Mouse (Mus musculus): ENCODE measurements around the gene Rai14. TPM values are rescaled to one million over a fixed set of nuclear protein-coding genes. Genes with fewer than 3 reads are reported as not detected.
"Not testable (repeated sequence)": the region's sequence is repeated elsewhere in the genome, so short reads cannot be mapped to it uniquely, and the experiment has no call there.

Gene Rai14
- polyA plus RNA-seq, 1 experiment, result 2.1 TPM

DNA sequence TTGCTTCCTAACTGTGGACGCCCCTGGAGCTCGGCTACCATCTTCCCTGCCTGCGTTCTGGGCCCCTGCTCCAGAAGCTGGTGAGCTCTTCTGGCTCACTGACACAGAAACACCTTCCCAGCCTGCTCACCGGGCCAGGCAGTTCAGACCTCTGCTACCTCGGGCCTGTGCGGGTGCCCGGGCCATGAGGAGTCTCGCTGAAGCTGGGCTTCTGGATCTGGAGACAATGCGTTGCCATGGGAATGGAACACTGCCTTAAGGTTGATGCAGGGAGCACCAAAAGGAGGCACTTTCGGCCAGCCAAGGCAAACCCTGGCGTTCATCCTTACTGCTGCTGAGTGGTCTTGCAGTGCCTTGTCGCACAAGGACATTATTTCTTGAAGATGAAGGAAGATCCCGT is 156.0 kb downstream of the Rai14 start, which contains the start of gene Ttc23l:
Ttc23l (minus strand) TSS at position 204 of the 400 bp plus-strand sequence.
- H3K27me3 ChIP-seq (ENCODE audit: control insufficient read depth, insufficient read depth, low read length), result no peaks in the 10 kb centered on the region
- TF ChIP-seq CTCF (IDR thresholded peaks at IDR 0.05; ENCODE audit: extremely low read depth, insufficient read length, insufficient replicate concordance, low read depth, low read length) (no peak), POLR2A (IDR thresholded peaks at IDR 0.05; ENCODE audit: low read depth, low read length) (no peak)
- no peak within 1 kb of the TSS for H3K4me3 ChIP-seq (ENCODE audit: low read depth, low read length)
- no peaks in the 10 kb centered on the region for H3K4me1 ChIP-seq (ENCODE audit: control insufficient read depth, insufficient read depth, insufficient read length, low read length)
- WGBS, result 90% methylated on average over 13 of the region's 13 CpGs
- H3K36me3 ChIP-seq (ENCODE audit: control insufficient read depth, insufficient read depth, low read length), result no peaks in the 10 kb centered on the region
- H3K27ac ChIP-seq (ENCODE audit: insufficient read depth, low read depth, low read length), result no peak within 1 kb of the TSS

DNA sequence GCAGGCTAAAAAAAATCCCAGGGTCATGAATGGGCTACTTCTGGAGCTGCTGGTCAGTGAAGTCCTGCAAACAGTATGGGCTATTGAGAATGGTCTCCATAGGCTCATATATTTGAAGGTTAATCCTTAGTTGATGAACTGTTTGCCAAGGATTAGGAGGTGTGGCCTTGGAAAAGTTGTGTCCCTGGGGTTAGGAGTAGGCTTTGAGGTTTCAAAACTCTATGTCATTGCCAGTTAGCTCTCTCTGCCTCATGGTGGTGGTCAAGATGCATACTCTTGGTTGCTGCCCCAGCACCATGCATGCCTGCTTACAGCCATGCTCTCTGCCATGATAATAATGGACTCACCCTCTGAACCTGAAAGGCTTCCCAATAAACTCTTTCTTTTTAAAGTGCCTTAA is 160.1 kb downstream of the Rai14 start:
- Histone ChIP-seq H3K27me3 (ENCODE audit: control insufficient read depth, insufficient read depth, low read length) (no peaks in the 10 kb centered on the region), H3K4me1 (ENCODE audit: control insufficient read depth, insufficient read depth, insufficient read length, low read length) (no peaks in the 10 kb centered on the region), H3K27ac (ENCODE audit: insufficient read depth, low read depth, low read length) (no peak overlapping the region), H3K36me3 (ENCODE audit: control insufficient read depth, insufficient read depth, low read length) (no peaks in the 10 kb centered on the region), H3K4me3 (ENCODE audit: low read depth, low read length) (no peak overlapping the region)
- TF ChIP-seq POLR2A (IDR thresholded peaks at IDR 0.05; ENCODE audit: low read depth, low read length), result no peak
- TF ChIP-seq CTCF (IDR thresholded peaks at IDR 0.05; ENCODE audit: extremely low read depth, insufficient read length, insufficient replicate concordance, low read depth, low read length), result no peak

DNA sequence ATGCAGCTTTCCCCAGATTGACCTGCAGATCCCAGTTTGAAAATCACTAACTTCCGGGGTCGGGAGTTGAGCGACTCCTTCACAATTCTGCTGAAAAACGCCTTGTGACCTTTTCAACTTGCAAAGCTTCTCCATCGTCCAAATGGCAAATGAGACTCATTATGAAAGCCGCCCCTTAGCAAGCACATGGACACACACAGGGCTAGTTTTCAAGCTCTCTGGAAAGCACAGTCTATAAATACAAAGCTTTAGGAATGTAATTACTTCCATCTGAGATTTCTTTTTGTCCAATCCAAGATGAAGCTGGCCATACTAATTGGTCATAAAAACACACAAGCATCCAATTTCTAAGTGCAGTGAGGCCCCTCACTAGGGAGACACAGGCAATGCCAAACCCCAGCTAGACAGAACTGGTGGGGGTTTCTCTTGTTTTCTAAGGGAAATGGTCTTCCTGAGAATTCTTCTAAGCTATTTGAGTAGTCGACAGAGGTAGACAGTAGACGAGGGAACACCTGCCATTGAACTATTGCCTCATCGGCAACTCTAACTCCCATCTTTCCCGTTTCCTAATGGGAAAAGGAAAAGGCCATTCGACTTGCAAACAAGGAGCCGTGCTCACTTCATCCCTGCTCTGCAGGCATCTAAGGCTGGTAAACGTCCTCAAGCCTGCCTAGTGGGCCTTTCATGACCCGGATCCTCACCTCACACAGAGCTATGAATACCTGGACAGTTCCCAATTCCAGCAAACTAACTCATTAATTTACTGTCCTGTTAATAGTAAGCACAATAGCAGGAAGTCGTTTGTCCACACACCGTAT is 173.9 kb downstream of the Rai14 start:
- no peak overlapping the region for H3K4me3 ChIP-seq (ENCODE audit: low read depth, low read length)
- H3K4me1 ChIP-seq (ENCODE audit: control insufficient read depth, insufficient read depth, insufficient read length, low read length), result no peaks in the 10 kb centered on the region
- H3K27me3 ChIP-seq (ENCODE audit: control insufficient read depth, insufficient read depth, low read length), result no peaks in the 10 kb centered on the region
- no peak for TF ChIP-seq POLR2A (IDR thresholded peaks at IDR 0.05; ENCODE audit: low read depth, low read length)
- WGBS, result 77% methylated on average over 16 of the region's 16 CpGs
- H3K27ac ChIP-seq (ENCODE audit: insufficient read depth, low read depth, low read length), result no peak overlapping the region
- H3K36me3 ChIP-seq (ENCODE audit: control insufficient read depth, insufficient read depth, low read length), result no peaks in the 10 kb centered on the region

DNA sequence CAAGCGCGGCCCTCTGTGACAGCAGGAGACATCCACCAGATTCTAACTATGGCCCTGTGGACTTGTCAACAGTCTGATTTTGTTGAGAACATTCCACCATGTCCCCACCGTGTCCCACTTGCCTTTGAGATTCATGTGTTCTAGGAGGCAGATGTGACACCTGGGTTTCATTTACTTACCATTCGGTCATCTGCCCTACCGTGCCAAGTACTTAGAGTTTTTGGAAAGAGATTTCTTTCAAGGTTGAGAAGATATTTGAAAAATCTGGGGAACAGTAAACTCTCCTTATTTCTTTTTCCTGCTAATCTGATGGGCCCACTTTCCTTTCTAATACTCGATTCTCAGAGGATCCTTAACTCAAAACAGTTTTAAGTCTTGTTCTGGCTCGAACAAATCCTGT is 178.5 kb downstream of the Rai14 start:
- no peak overlapping the region for H3K4me3 ChIP-seq (ENCODE audit: low read depth, low read length)
- H3K27ac ChIP-seq (ENCODE audit: insufficient read depth, low read depth, low read length), result no peak overlapping the region
- no peaks in the 10 kb centered on the region for H3K36me3 ChIP-seq (ENCODE audit: control insufficient read depth, insufficient read depth, low read length)
- no peaks in the 10 kb centered on the region for H3K27me3 ChIP-seq (ENCODE audit: control insufficient read depth, insufficient read depth, low read length)
- 81% methylated on average over 7 of the region's 7 CpGs for WGBS
- TF ChIP-seq CTCF (IDR thresholded peaks at IDR 0.05; ENCODE audit: extremely low read depth, insufficient read length, insufficient replicate concordance, low read depth, low read length) (no peak), POLR2A (IDR thresholded peaks at IDR 0.05; ENCODE audit: low read depth, low read length) (no peak)
- no peaks in the 10 kb centered on the region for H3K4me1 ChIP-seq (ENCODE audit: control insufficient read depth, insufficient read depth, insufficient read length, low read length)

DNA sequence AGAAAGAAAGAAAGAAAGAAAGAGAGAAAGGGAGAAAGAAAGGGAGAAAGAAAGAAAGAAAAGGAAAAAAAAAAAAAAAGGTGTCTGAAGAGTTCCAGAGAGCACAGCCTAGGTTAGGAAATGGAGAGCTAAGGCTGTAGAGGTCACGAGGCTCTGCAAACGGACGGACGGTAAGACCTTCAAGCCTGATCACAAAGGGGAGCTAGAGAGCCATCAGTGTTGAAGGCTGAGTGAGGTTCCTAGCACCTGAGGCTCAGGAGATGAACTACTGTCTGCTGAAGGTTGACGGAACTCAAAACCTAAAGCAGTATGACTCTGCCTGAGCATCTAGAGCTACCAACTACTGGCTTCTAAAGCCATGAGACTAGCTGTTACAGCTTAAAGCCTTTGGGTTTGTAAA is 179.8 kb downstream of the Rai14 start:
- H3K27me3 ChIP-seq (ENCODE audit: control insufficient read depth, insufficient read depth, low read length), result no peaks in the 10 kb centered on the region
- no peak overlapping the region for H3K27ac ChIP-seq (ENCODE audit: insufficient read depth, low read depth, low read length)
- H3K36me3 ChIP-seq (ENCODE audit: control insufficient read depth, insufficient read depth, low read length), result no peaks in the 10 kb centered on the region
- TF ChIP-seq POLR2A (IDR thresholded peaks at IDR 0.05; ENCODE audit: low read depth, low read length) (no peak), CTCF (IDR thresholded peaks at IDR 0.05; ENCODE audit: extremely low read depth, insufficient read length, insufficient replicate concordance, low read depth, low read length) (no peak)
- no peak overlapping the region for H3K4me3 ChIP-seq (ENCODE audit: low read depth, low read length)
- H3K4me1 ChIP-seq (ENCODE audit: control insufficient read depth, insufficient read depth, insufficient read length, low read length), result no peaks in the 10 kb centered on the region
- WGBS, result 79% methylated on average over 5 of the region's 5 CpGs

DNA sequence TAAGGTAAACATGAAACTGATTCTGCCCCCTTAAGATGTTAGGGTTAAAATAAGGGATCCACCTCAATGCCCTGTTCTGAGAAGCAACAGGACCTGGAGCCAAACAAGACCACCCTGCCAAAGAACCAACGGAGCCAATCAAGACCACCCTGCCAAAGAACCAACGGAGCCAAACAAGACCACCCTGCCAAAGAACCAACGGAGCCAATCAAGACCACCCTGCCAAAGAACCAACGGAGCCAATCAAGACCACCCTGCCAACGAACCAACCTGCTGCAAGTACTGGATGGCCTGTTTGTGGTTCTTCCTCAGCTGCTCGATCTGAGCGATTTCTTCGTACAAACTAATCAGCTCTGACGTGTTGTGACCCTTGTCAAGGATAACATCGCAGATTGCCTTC is 181.1 kb downstream of the Rai14 start:
- 89% methylated on average over 10 of the region's 10 CpGs for WGBS
- not testable (repeated sequence) for H3K4me3 ChIP-seq (ENCODE audit: low read depth, low read length); H3K4me1 ChIP-seq (ENCODE audit: control insufficient read depth, insufficient read depth, insufficient read length, low read length); H3K36me3 ChIP-seq (ENCODE audit: control insufficient read depth, insufficient read depth, low read length); H3K27ac ChIP-seq (ENCODE audit: insufficient read depth, low read depth, low read length); H3K27me3 ChIP-seq (ENCODE audit: control insufficient read depth, insufficient read depth, low read length)

- Histone ChIP-seq H3K27me3 (ENCODE audit: control insufficient read depth, insufficient read depth, low read length) (no peaks in the 10 kb centered on the region), H3K36me3 (ENCODE audit: control insufficient read depth, insufficient read depth, low read length) (no peaks in the 10 kb centered on the region), H3K4me3 (ENCODE audit: low read depth, low read length) (no peak overlapping the region), H3K27ac (ENCODE audit: insufficient read depth, low read depth, low read length) (no peak overlapping the region), H3K4me1 (ENCODE audit: control insufficient read depth, insufficient read depth, insufficient read length, low read length) (no peaks in the 10 kb centered on the region)
- TF ChIP-seq CTCF (IDR thresholded peaks at IDR 0.05; ENCODE audit: extremely low read depth, insufficient read length, insufficient replicate concordance, low read depth, low read length) (no peak), POLR2A (IDR thresholded peaks at IDR 0.05; ENCODE audit: low read depth, low read length) (no peak)
- WGBS, result 58% methylated on average over 4 of the region's 4 CpGs
Measured at GRCm38 (mm10) chr15:10531352-10531751, 183.1 kb downstream of the Rai14 start.

Data from small intestine, adult 2 months (tissue).